Mouse (Mus musculus): ENCODE results near the gene Ltbp3. TPM values are rescaled to one million over a fixed set of nuclear protein-coding genes. Genes with fewer than 3 reads are reported as not detected.

Ltbp3 gene
- polyA plus RNA-seq, 1 experiment: 0.09 TPM

- no peaks in the 10 kb centered on the region for H3K9me3 ChIP-seq (ENCODE audit: control insufficient read depth, low read length)
- peaks cover 55% of the 10 kb centered on the region for H3K27me3 ChIP-seq (ENCODE audit: control insufficient read depth)
- TF ChIP-seq GATA1 (IDR thresholded peaks at IDR 0.05; ENCODE audit: low read length): no peak
- TF ChIP-seq TAL1 (IDR thresholded peaks at IDR 0.05; ENCODE audit: low read length): no peak
- H3K4me1 ChIP-seq (ENCODE audit: control insufficient read depth): peaks cover 8% of the 10 kb centered on the region; the same call in 1 of the 2 replicates
- H3K36me3 ChIP-seq (ENCODE audit: control insufficient read depth): peaks cover 51% of the 10 kb centered on the region
- H3K4me3 ChIP-seq (replicated peaks): no peak overlapping the region
Observed at GRCm38 (mm10) chr19:5756991-5757636, 16.4 kb downstream of the Ltbp3 start.

- TF ChIP-seq GATA1 (IDR thresholded peaks at IDR 0.05; ENCODE audit: low read length) (no peak), TAL1 (IDR thresholded peaks at IDR 0.05; ENCODE audit: low read length) (no peak)
- Histone ChIP-seq H3K4me3 (replicated peaks) (no peak overlapping the region), H3K9me3 (ENCODE audit: control insufficient read depth, low read length) (no peaks in the 10 kb centered on the region), H3K36me3 (ENCODE audit: control insufficient read depth) (peaks cover 66% of the 10 kb centered on the region), H3K27me3 (ENCODE audit: control insufficient read depth) (peaks cover 36% of the 10 kb centered on the region), H3K4me1 (ENCODE audit: control insufficient read depth) (peaks cover 8% of the 10 kb centered on the region; the same call in 1 of the 2 replicates)
Observed at GRCm38 (mm10) chr19:5758878-5759403, 18.2 kb downstream of the Ltbp3 start.

GRCm38 (mm10) chr19:5763163-5763562 is 22.5 kb downstream of the Ltbp3 start:
- no peak overlapping the region for H3K4me3 ChIP-seq (replicated peaks)
- TF ChIP-seq TAL1 (IDR thresholded peaks at IDR 0.05; ENCODE audit: low read length): no peak
- no peak for TF ChIP-seq GATA1 (IDR thresholded peaks at IDR 0.05; ENCODE audit: low read length)
- peaks cover 95% of the 10 kb centered on the region for H3K36me3 ChIP-seq (ENCODE audit: control insufficient read depth)
- H3K4me1 ChIP-seq (ENCODE audit: control insufficient read depth): peaks cover 2% of the 10 kb centered on the region
- H3K27me3 ChIP-seq (ENCODE audit: control insufficient read depth): no peaks in the 10 kb centered on the region
- no peaks in the 10 kb centered on the region for H3K9me3 ChIP-seq (ENCODE audit: control insufficient read depth, low read length)

GRCm38 (mm10) chr19:5767271-5767670 is 26.6 kb downstream of the Ltbp3 start:
- Histone ChIP-seq H3K9me3 (ENCODE audit: control insufficient read depth, low read length) (peaks cover 3% of the 10 kb centered on the region), H3K36me3 (ENCODE audit: control insufficient read depth) (peaks cover 74% of the 10 kb centered on the region), H3K4me1 (ENCODE audit: control insufficient read depth) (peaks cover 35% of the 10 kb centered on the region), H3K4me3 (replicated peaks) (no peak overlapping the region), H3K27me3 (ENCODE audit: control insufficient read depth) (no peaks in the 10 kb centered on the region)
- no peak for TF ChIP-seq GATA1 (IDR thresholded peaks at IDR 0.05; ENCODE audit: low read length)
- no peak for TF ChIP-seq TAL1 (IDR thresholded peaks at IDR 0.05; ENCODE audit: low read length)

GRCm38 (mm10) chr19:5770311-5770710 is 29.6 kb downstream of the Ltbp3 start:
- peaks cover 4% of the 10 kb centered on the region; the same call in 1 of the 2 replicates for H3K27me3 ChIP-seq (ENCODE audit: control insufficient read depth)
- peaks cover 3% of the 10 kb centered on the region for H3K9me3 ChIP-seq (ENCODE audit: control insufficient read depth, low read length)
- TF ChIP-seq GATA1 (IDR thresholded peaks at IDR 0.05; ENCODE audit: low read length) (no peak), TAL1 (IDR thresholded peaks at IDR 0.05; ENCODE audit: low read length) (no peak)
- H3K4me3 ChIP-seq (replicated peaks): peak overlapping the region; percentile 85
- H3K4me1 ChIP-seq (ENCODE audit: control insufficient read depth): peaks cover 37% of the 10 kb centered on the region
- peaks cover 47% of the 10 kb centered on the region for H3K36me3 ChIP-seq (ENCODE audit: control insufficient read depth)

GRCm38 (mm10) chr19:5770925-5771860 is 30.5 kb downstream of the Ltbp3 start, which contains the start of gene Scyl1:
TSS of gene Scyl1 (minus strand) at chr19:5771419.
- peaks cover 3% of the 10 kb centered on the region for H3K9me3 ChIP-seq (ENCODE audit: control insufficient read depth, low read length)
- peaks cover 4% of the 10 kb centered on the region; the same call in 1 of the 2 replicates for H3K27me3 ChIP-seq (ENCODE audit: control insufficient read depth)
- no peak for TF ChIP-seq GATA1 (IDR thresholded peaks at IDR 0.05; ENCODE audit: low read length)
- TF ChIP-seq TAL1 (IDR thresholded peaks at IDR 0.05; ENCODE audit: low read length): no peak
- peaks cover 37% of the 10 kb centered on the region for H3K4me1 ChIP-seq (ENCODE audit: control insufficient read depth)
- H3K4me3 ChIP-seq (replicated peaks): peak within 1 kb of the TSS; percentile 85
- peaks cover 38% of the 10 kb centered on the region for H3K36me3 ChIP-seq (ENCODE audit: control insufficient read depth)

GRCm38 (mm10) chr19:5777387-5778032 is 36.8 kb downstream of the Ltbp3 start:
- H3K9me3 ChIP-seq (ENCODE audit: control insufficient read depth, low read length): no peaks in the 10 kb centered on the region

GRCm38 (mm10) chr19:5778312-5778711 is 37.6 kb downstream of the Ltbp3 start:
- Histone ChIP-seq H3K36me3 (ENCODE audit: control insufficient read depth) (no peaks in the 10 kb centered on the region), H3K4me1 (ENCODE audit: control insufficient read depth) (peaks cover 5% of the 10 kb centered on the region), H3K9me3 (ENCODE audit: control insufficient read depth, low read length) (no peaks in the 10 kb centered on the region), H3K27me3 (ENCODE audit: control insufficient read depth) (peaks cover 4% of the 10 kb centered on the region; the same call in 1 of the 2 replicates), H3K4me3 (replicated peaks) (no peak overlapping the region)
- no peak for TF ChIP-seq TAL1 (IDR thresholded peaks at IDR 0.05; ENCODE audit: low read length)
- no peak for TF ChIP-seq GATA1 (IDR thresholded peaks at IDR 0.05; ENCODE audit: low read length)

More at GRCm38 (mm10) chr19:5777387-5778032, 36.8 kb downstream of the Ltbp3 start:
- Histone ChIP-seq H3K36me3 (ENCODE audit: control insufficient read depth) (no peaks in the 10 kb centered on the region), H3K27me3 (ENCODE audit: control insufficient read depth) (peaks cover 4% of the 10 kb centered on the region; the same call in 1 of the 2 replicates), H3K4me1 (ENCODE audit: control insufficient read depth) (peaks cover 5% of the 10 kb centered on the region), H3K4me3 (replicated peaks) (no peak overlapping the region)
- TF ChIP-seq TAL1 (IDR thresholded peaks at IDR 0.05; ENCODE audit: low read length) (no peak), GATA1 (IDR thresholded peaks at IDR 0.05; ENCODE audit: low read length) (no peak)

All from erythroblast, embryonic 14.5 days (primary cell).